Comparison of ENCODE assay signal across 15 mouse cellular contexts in genomic region chr14:93543970-93544627, GRCm38 (mm10).
DNase-seq lines count a peak whose midpoint lies in the region; ATAC-seq and TF ChIP-seq lines count a peak whose summit lies in the region.
"Had no signal": no experiment of that assay in that cellular context is flagged by ENCODE, and none has a peak within 500 bp of the region (broad histone marks: within the 10 kb centered on the region; RNA-seq: fewer than 3 reads in every experiment).

No protein-coding gene starts in this region.

- ATAC-seq in forebrain, embryonic 13.5 days: peak; percentile 67; the same call in 1 of the 2 replicates
- ATAC-seq in forebrain, postnatal 0 days: no peak
- no peak for ATAC-seq in heart, embryonic 11.5 days (replicated peaks; ENCODE audit: insufficient number of reproducible peaks, low FRiP score, low TSS enrichment)
- no peak for ATAC-seq in lung, embryonic 14.5 days (ENCODE audit: insufficient read depth)

- DNase-seq in forebrain, postnatal 0 days: no peak
- peak; percentile 14 to 25 for DNase-seq in heart, postnatal 10 days
- peak; percentile 23 for DNase-seq in lung, embryonic 14.5 days
- no peak for DNase-seq in lung, postnatal 14 days
- peak; percentile 35 to 49 for DNase-seq in cerebellum, postnatal 36 days
- no peak for DNase-seq in thymus, adult 18-20 months
- DNase-seq: adrenal gland, adult 2 months; lung, postnatal 36 days had no signal

- H3K27ac ChIP-seq in forebrain, embryonic 13.5 days: no peak overlapping the region
- no peak overlapping the region for H3K27ac ChIP-seq in forebrain, postnatal 0 days (ENCODE audit: low read depth, low read length)
- H3K27ac ChIP-seq in heart, embryonic 11.5 days (ENCODE audit: low read depth, low read length): no peak overlapping the region
- no peak overlapping the region for H3K27ac ChIP-seq in lung, embryonic 14.5 days (ENCODE audit: low read depth)
- H3K27ac ChIP-seq: embryonic facial prominence, embryonic 13.5 days; heart, embryonic 13.5 days; limb, embryonic 12.5 days; liver, embryonic 15.5 days had no signal

- no peak for TF ChIP-seq CTCF in forebrain, postnatal 0 days (IDR thresholded peaks at IDR 0.05; ENCODE audit: low read depth)
- TF ChIP-seq CTCF in lung, embryonic 14.5 days (IDR thresholded peaks at IDR 0.05; ENCODE audit: low read depth): no peak

- H3K27me3 ChIP-seq in forebrain, embryonic 13.5 days: no peaks in the 10 kb centered on the region
- H3K27me3 ChIP-seq in forebrain, postnatal 0 days (ENCODE audit: insufficient read depth, low read length): no peaks in the 10 kb centered on the region
- no peaks in the 10 kb centered on the region for H3K27me3 ChIP-seq in heart, embryonic 11.5 days (ENCODE audit: control insufficient read depth, insufficient read depth, low read length)
- H3K27me3 ChIP-seq in lung, embryonic 14.5 days (ENCODE audit: insufficient read depth, low read length): no peaks in the 10 kb centered on the region
- H3K27me3 ChIP-seq: embryonic facial prominence, embryonic 13.5 days; heart, embryonic 13.5 days; limb, embryonic 12.5 days; liver, embryonic 15.5 days had no signal

- intact Hi-C loops in heart, postnatal 10 days (cut with DNase I): no loop called here

- no peaks in the 10 kb centered on the region for H3K4me1 ChIP-seq in forebrain, embryonic 13.5 days
- H3K4me1 ChIP-seq in forebrain, postnatal 0 days (ENCODE audit: insufficient read depth): 0 out of 2 replicates have a peak, but pooled peaks cover 3% of the 10 kb centered on the region
- no peaks in the 10 kb centered on the region for H3K4me1 ChIP-seq in heart, embryonic 11.5 days (ENCODE audit: control insufficient read depth, insufficient read depth, low read length)
- no peaks in the 10 kb centered on the region for H3K4me1 ChIP-seq in lung, embryonic 14.5 days (ENCODE audit: insufficient read depth)
- H3K4me1 ChIP-seq: embryonic facial prominence, embryonic 13.5 days; heart, embryonic 13.5 days; limb, embryonic 12.5 days; liver, embryonic 15.5 days had no signal

- no peak overlapping the region for H3K4me2 ChIP-seq in forebrain, embryonic 13.5 days
- no peak overlapping the region for H3K4me2 ChIP-seq in forebrain, postnatal 0 days (ENCODE audit: low read depth)
- H3K4me2 ChIP-seq in heart, embryonic 11.5 days: no peak overlapping the region
- H3K4me2 ChIP-seq in lung, embryonic 14.5 days: no peak overlapping the region
- H3K4me2 ChIP-seq: embryonic facial prominence, embryonic 13.5 days; heart, embryonic 13.5 days; limb, embryonic 12.5 days; liver, embryonic 15.5 days; midbrain, embryonic 11.5 days had no signal

- H3K9me3 ChIP-seq in forebrain, embryonic 13.5 days (replicated peaks): no peaks in the 10 kb centered on the region
- H3K9me3 ChIP-seq in forebrain, postnatal 0 days (ENCODE audit: low read length): no peaks in the 10 kb centered on the region
- H3K9me3 ChIP-seq in heart, embryonic 11.5 days (replicated peaks; ENCODE audit: control insufficient read depth, low read length): no peaks in the 10 kb centered on the region
- no peaks in the 10 kb centered on the region for H3K9me3 ChIP-seq in lung, embryonic 14.5 days (ENCODE audit: low read depth, low read length)
- H3K9me3 ChIP-seq: embryonic facial prominence, embryonic 13.5 days; heart, embryonic 13.5 days; limb, embryonic 12.5 days; liver, embryonic 15.5 days had no signal

- no peak overlapping the region for H3K4me3 ChIP-seq in forebrain, embryonic 13.5 days
- no peak overlapping the region for H3K4me3 ChIP-seq in forebrain, postnatal 0 days (ENCODE audit: low read depth, low read length)
- H3K4me3 ChIP-seq in heart, embryonic 11.5 days (ENCODE audit: low read depth, low read length): no peak overlapping the region
- H3K4me3 ChIP-seq in lung, embryonic 14.5 days (ENCODE audit: low read depth, low read length): no peak overlapping the region
- H3K4me3 ChIP-seq: embryonic facial prominence, embryonic 13.5 days; heart, embryonic 13.5 days; limb, embryonic 12.5 days; liver, embryonic 15.5 days had no signal

- 70% methylated on average over 11 of the region's 11 CpGs for WGBS in forebrain, embryonic 13.5 days
- 45% methylated on average over 11 of the region's 11 CpGs for WGBS in forebrain, postnatal 0 days
- WGBS in heart, embryonic 11.5 days (ENCODE audit: insufficient replicate concordance): 82% methylated on average over 11 of the region's 11 CpGs
- WGBS in lung, embryonic 14.5 days: 75% methylated on average over 11 of the region's 11 CpGs

- H3K36me3 ChIP-seq in forebrain, embryonic 13.5 days (ENCODE audit: poor library complexity, severe bottlenecking): no peaks in the 10 kb centered on the region
- no peaks in the 10 kb centered on the region for H3K36me3 ChIP-seq in forebrain, postnatal 0 days (ENCODE audit: insufficient read depth)
- no peaks in the 10 kb centered on the region for H3K36me3 ChIP-seq in heart, embryonic 11.5 days (ENCODE audit: control insufficient read depth, insufficient read depth, low read length)
- no peaks in the 10 kb centered on the region for H3K36me3 ChIP-seq in lung, embryonic 14.5 days (ENCODE audit: insufficient read depth)
- H3K36me3 ChIP-seq: embryonic facial prominence, embryonic 13.5 days; heart, embryonic 13.5 days; limb, embryonic 12.5 days; liver, embryonic 15.5 days had no signal

- no peak overlapping the region for H3K9ac ChIP-seq in forebrain, embryonic 13.5 days
- H3K9ac ChIP-seq in forebrain, postnatal 0 days: no peak overlapping the region
- no peak overlapping the region for H3K9ac ChIP-seq in heart, embryonic 11.5 days (ENCODE audit: low read depth, low read length)
- H3K9ac ChIP-seq in lung, embryonic 14.5 days: no peak overlapping the region
- H3K9ac ChIP-seq: embryonic facial prominence, embryonic 13.5 days; heart, embryonic 13.5 days; limb, embryonic 12.5 days; liver, embryonic 15.5 days had no signal

Comparison
In these comparisons a context has a peak if more than half of its experiments do, and no peak if none do; other contexts are left out.
1. DNase-seq: peak in heart, postnatal 10 days (2 of 2), lung, embryonic 14.5 days (single experiment) and cerebellum, postnatal 36 days (2 of 2); none in forebrain, postnatal 0 days (single experiment), lung, postnatal 14 days (single experiment) and thymus, adult 18-20 months (0 of 2).